Mouse (Mus musculus) ES-Bruce4 (cell line): ENCODE data around the gene Pacs2. TPM values are rescaled to one million over a fixed set of nuclear protein-coding genes. Genes with fewer than 3 reads are reported as not detected.

ENCODE experiments used
- H3K27ac ChIP-seq: 2 replicates; pipeline ENCODE4 v1.5.1; 2012; ENCODE audit warnings: low read length, inconsistent platforms; ENCODE audit not compliant: insufficient read depth
- H3K27me3 ChIP-seq: 2 replicates; pipeline ENCODE4 v1.6.1; 2012; ENCODE audit warnings: mild to moderate bottlenecking, low read length, inconsistent platforms; ENCODE audit not compliant: control insufficient read depth, poor library complexity, insufficient read depth, severe bottlenecking
- H3K36me3 ChIP-seq: 2 replicates; pipeline ENCODE4 v1.6.1; 2012; ENCODE audit warnings: inconsistent platforms, mild to moderate bottlenecking, low read length, moderate library complexity; ENCODE audit not compliant: control insufficient read depth, poor library complexity, insufficient read depth, severe bottlenecking
- H3K4me1 ChIP-seq: one replicate; pipeline ENCODE4 v1.8.1; 2011; ENCODE audit warnings: low read length; ENCODE audit not compliant: control insufficient read depth, insufficient read depth
- H3K4me3 ChIP-seq: 2 replicates; pipeline ENCODE4 v1.5.1; 2011; ENCODE audit warnings: low read depth, mild to moderate bottlenecking, low read length
- H3K9ac ChIP-seq: 2 replicates; pipeline ENCODE4 v1.6.1; 2012; ENCODE audit warnings: low read depth, mild to moderate bottlenecking, inconsistent platforms; ENCODE audit not compliant: poor library complexity, severe bottlenecking
- H3K9me3 ChIP-seq: replicated peaks from 2 replicates; pipeline ENCODE4 v1.6.1; 2012; ENCODE audit warnings: mild to moderate bottlenecking, low read length, inconsistent platforms; ENCODE audit not compliant: control insufficient read depth, poor library complexity, insufficient read depth, severe bottlenecking
- CTCF ChIP-seq: IDR thresholded peaks from one replicate; pipeline ENCODE4 v1.8.1; 2011; ENCODE audit warnings: low read depth, low read length
- EP300 ChIP-seq: IDR thresholded peaks from 2 replicates; pipeline ENCODE4 v1.6.1; 2011; ENCODE audit warnings: low read depth, low read length; ENCODE audit not compliant: insufficient read depth
- POLR2A ChIP-seq: IDR thresholded peaks from one replicate; pipeline ENCODE4 v1.8.1; 2011; ENCODE audit warnings: low read length; ENCODE audit not compliant: insufficient read depth
- polyA plus RNA-seq: library from polyadenylated mRNA; stranded (reverse); fragments of >200 nt; gene quantifications from 2 replicates; pipeline ENCODE4 v1.2.4, GENCODE M21; 2011; ENCODE audit warnings: low read depth; ENCODE audit not compliant: missing spikeins, insufficient read depth, insufficient read length

The Pacs2 gene
- polyA plus RNA-seq, 1 experiment: 23.8 TPM

- no peaks in the 10 kb centered on the region for H3K27me3 ChIP-seq
- H3K9ac ChIP-seq: no peak overlapping the region
- H3K4me1 ChIP-seq: no peaks in the 10 kb centered on the region
- H3K9me3 ChIP-seq: no peaks in the 10 kb centered on the region
- H3K36me3 ChIP-seq: no peaks in the 10 kb centered on the region
- no peak for TF ChIP-seq CTCF
- no peak for TF ChIP-seq POLR2A
- no peak for TF ChIP-seq EP300
- H3K27ac ChIP-seq: no peak overlapping the region
- no peak overlapping the region for H3K4me3 ChIP-seq
These were observed 35.5 kb downstream of the Pacs2 start for GRCm38 (mm10) chr12:113049836-113050235.

- Histone ChIP-seq H3K36me3 (no peaks in the 10 kb centered on the region), H3K27ac (no peak overlapping the region)
These were observed 36.4 kb downstream of the Pacs2 start for GRCm38 (mm10) chr12:113050671-113051070.

GRCm38 (mm10) chr12:113051628-113052403 is 37.5 kb downstream of the Pacs2 start:
- Histone ChIP-seq H3K4me1 (no peaks in the 10 kb centered on the region), H3K27me3 (no peaks in the 10 kb centered on the region), H3K9me3 (no peaks in the 10 kb centered on the region), H3K36me3 (no peaks in the 10 kb centered on the region), H3K4me3 (no peak overlapping the region), H3K9ac (no peak overlapping the region), H3K27ac (no peak overlapping the region)
- no peak for TF ChIP-seq POLR2A
- peak; percentile 13 for TF ChIP-seq CTCF

More at GRCm38 (mm10) chr12:113050671-113051070, 36.4 kb downstream of the Pacs2 start:
- H3K27me3 ChIP-seq: no peaks in the 10 kb centered on the region
- no peaks in the 10 kb centered on the region for H3K4me1 ChIP-seq
- H3K4me3 ChIP-seq: no peak overlapping the region
- TF ChIP-seq EP300 (no peak), POLR2A (no peak), CTCF (no peak)
- no peaks in the 10 kb centered on the region for H3K9me3 ChIP-seq
- no peak overlapping the region for H3K9ac ChIP-seq

GRCm38 (mm10) chr12:113056089-113056488 is 41.8 kb downstream of the Pacs2 start:
- no peak for TF ChIP-seq POLR2A
- TF ChIP-seq CTCF: no peak
- no peak for TF ChIP-seq EP300
- no peaks in the 10 kb centered on the region for H3K4me1 ChIP-seq
- H3K36me3 ChIP-seq: no peaks in the 10 kb centered on the region
- no peaks in the 10 kb centered on the region for H3K9me3 ChIP-seq
- H3K4me3 ChIP-seq: no peak overlapping the region
- no peak overlapping the region for H3K27ac ChIP-seq
- no peaks in the 10 kb centered on the region for H3K27me3 ChIP-seq
- no peak overlapping the region for H3K9ac ChIP-seq

GRCm38 (mm10) chr12:113060178-113060577 is 45.9 kb downstream of the Pacs2 start:
- TF ChIP-seq EP300: no peak
- no peak for TF ChIP-seq POLR2A
- no peak for TF ChIP-seq CTCF

GRCm38 (mm10) chr12:113061606-113062005 is 47.3 kb downstream of the Pacs2 start:
- Histone ChIP-seq H3K4me1 (no peaks in the 10 kb centered on the region), H3K9ac (no peak overlapping the region), H3K9me3 (no peaks in the 10 kb centered on the region), H3K4me3 (no peak overlapping the region), H3K27ac (no peak overlapping the region), H3K27me3 (no peaks in the 10 kb centered on the region), H3K36me3 (no peaks in the 10 kb centered on the region)
- no peak for TF ChIP-seq EP300
- no peak for TF ChIP-seq POLR2A
- TF ChIP-seq CTCF: no peak

More at GRCm38 (mm10) chr12:113060178-113060577, 45.9 kb downstream of the Pacs2 start:
- H3K36me3 ChIP-seq: no peaks in the 10 kb centered on the region
- H3K9me3 ChIP-seq: no peaks in the 10 kb centered on the region
- H3K9ac ChIP-seq: no peak overlapping the region
- H3K4me1 ChIP-seq: no peaks in the 10 kb centered on the region
- no peak overlapping the region for H3K27ac ChIP-seq
- no peaks in the 10 kb centered on the region for H3K27me3 ChIP-seq
- no peak overlapping the region for H3K4me3 ChIP-seq
